Mouse (Mus musculus) frontal cortex, adult (tissue): ENCODE results near the gene Arih2.
"Not testable (repeated sequence)": the region's sequence is repeated elsewhere in the genome, so short reads cannot be mapped to it uniquely, and the experiment has no call there.

Experiments
- ATAC-seq: cut with Nextera tagmentation; 2 replicates; pipeline ENCODE4 v1.9.2; 2017; ENCODE audit warnings: mild to moderate bottlenecking, moderate library complexity, mixed read lengths; ENCODE audit not compliant: low TSS enrichment

The Arih2 gene

GRCm38 (mm10) chr9:108649561-108650440 lies 615 bp upstream of the Arih2 start:
- peak; percentile 31; the same call in 1 of the 2 replicates for ATAC-seq

GRCm38 (mm10) chr9:108648166-108648565 lies 1.0 kb downstream of the Arih2 start:
- ATAC-seq, result no peak

GRCm38 (mm10) chr9:108639825-108640224 lies 9.4 kb downstream of the Arih2 start:
- no peak for ATAC-seq

DNA sequence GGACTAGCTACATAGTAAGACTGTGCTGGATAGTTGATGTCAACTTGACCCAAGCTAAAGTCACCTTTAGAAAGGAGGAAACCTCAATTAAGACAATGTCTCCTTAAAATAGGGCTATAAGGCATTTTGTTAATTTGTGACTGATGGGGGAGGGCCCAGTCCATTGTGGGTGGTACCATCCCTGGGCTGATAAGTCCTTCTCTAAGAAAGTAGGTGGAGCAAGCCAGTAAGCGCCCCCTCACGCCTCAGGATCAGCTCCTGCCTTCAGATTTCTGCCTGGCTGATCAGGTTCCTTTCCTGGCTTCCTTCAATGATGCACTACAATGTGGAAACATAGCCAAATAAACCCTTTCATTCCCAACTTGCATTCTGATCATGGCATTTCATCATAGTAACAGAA lies 13.8 kb downstream of the Arih2 start:
- ATAC-seq, result no peak

- ATAC-seq, result no peak
These were observed 15.3 kb downstream of the Arih2 start for GRCm38 (mm10) chr9:108633846-108634245.

DNA sequence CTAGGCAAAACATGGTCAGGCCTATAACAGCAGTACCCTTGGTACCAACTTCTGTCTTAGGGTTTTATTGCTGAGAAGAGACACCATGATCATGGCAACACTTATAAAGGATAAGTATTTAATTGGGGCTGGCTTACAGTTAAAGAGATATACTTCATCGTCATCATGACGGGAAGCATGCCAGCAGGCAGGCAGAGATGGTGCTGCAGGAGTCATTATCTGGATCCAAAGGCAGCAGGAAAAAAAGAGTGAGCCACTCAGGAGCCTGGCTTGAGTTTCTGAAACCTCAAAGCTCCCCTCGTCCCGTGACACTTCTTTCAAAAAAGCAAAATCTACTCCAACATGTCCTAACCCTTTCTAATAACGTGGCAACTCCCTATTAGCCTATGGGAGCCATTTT lies 16.8 kb downstream of the Arih2 start:
- no peak for ATAC-seq

DNA sequence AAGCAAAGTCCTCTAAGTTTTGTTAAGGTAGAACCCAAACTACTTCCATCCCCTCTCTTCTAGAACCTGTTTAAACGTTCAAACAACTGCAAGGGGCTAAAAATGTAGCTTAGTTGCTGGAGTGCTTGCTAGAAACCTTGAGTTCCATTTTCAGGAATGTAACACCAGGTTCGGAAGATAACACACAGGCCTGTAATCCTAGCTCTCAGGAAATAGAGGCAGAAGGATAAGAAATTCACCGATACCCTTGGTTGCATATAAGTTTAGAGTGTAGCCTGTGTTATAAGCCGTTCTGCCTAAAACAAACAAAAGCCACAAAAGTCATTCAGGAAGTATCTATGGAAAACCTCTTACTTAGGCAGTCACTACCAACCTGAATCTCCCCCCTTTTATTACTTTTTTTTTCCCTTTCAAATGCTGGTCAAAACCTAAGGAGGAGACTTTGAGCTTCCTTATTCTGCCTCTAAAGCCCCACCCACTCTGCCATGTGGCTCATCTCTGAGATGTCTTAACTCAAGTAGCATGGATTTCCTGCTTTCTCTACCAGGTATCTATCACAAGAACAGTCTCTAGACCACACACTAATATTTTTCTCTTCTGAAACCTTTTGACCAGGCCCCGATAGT lies 17.4 kb downstream of the Arih2 start:
- ATAC-seq, result no peak

DNA sequence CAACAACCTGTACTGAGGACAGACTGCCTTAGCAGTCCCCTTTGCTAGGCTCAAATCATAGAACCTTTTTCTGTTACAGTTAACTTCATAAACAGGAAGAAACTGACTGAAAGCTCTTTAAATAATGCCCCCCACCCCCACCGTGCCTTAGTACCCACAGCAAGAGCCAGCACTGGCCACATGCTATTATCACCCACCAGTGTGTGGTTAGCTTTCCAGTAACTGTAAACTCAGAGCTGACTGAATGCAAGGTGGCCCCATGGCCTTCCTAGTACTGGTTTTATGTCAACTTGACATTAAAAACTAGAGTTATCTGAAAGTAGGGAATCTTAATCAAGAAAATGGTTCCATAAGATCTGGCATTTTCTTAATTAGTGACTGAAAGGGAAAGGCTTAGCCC lies 18.5 kb downstream of the Arih2 start:
- no peak for ATAC-seq

- no peak for ATAC-seq
These were observed 21.0 kb downstream of the Arih2 start for GRCm38 (mm10) chr9:108628141-108628540.

DNA sequence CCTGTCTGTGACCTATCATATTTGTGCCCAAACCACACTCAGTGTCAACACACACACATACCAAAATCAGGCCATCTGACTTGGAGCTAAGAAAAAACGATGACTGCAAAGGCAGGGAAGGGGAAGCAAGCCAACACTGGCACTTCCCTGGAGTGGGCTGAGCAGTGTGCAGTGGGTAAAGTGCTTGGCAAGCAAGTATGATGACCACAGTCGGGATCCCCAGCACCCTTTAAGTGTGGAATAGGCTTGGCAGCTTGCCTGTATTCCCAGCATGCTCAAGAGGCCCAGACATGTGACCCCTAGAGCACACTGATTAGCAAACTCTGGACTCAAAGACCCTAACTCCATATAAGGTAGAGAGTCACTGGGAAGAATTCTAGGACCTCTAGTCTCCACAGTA lies 22.7 kb downstream of the Arih2 start:
- no peak for ATAC-seq

- no peak for ATAC-seq
These were observed 31.9 kb downstream of the Arih2 start for GRCm38 (mm10) chr9:108617301-108617700.

- ATAC-seq, result peak; percentile 55; the same call in 1 of the 2 replicates
These were observed 37.7 kb downstream of the Arih2 start for GRCm38 (mm10) chr9:108611488-108611887.

DNA sequence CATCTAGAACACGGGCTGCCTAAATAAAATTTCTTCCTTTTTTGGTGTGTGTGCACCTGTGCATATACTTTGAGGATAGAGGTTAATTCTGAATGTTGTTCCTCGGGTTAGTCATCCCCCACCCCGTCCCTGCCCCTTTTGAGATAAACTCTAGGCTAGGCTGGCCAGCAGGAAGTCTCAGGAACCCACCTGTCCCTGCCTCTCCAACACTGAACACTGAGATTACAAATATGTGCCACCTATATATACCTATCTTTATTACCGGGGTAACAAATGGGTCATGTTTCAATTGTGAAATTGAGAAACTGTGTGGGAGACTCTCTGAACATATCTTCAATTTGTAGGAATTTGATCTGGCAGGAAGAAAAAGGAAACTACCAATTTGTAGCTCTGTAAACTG lies 40.3 kb downstream of the Arih2 start:
- no peak for ATAC-seq

DNA sequence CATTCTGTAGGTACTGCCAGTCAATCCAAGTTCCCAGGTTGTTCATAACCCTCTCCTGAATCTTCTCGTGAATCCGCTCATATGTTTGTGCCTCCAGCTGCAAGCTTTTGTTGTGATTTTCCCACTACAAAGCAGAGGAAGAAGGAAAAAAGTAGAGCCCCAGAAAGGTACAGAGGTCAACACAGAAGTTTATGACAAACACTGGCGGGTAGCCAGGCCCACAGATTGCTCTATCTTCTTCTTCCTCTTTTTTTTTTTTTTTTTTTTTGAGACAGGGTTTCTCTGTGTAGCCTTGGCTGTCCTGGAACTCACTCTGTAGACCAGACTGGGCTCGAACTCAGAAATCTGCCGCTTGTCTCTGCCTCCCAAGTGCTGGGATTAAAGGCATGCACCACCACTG lies 41.3 kb downstream of the Arih2 start:
- ATAC-seq, result not testable (repeated sequence)

GRCm38 (mm10) chr9:108601986-108602385 lies 47.2 kb downstream of the Arih2 start:
- ATAC-seq, result no peak

GRCm38 (mm10) chr9:108600011-108600410 lies 49.2 kb downstream of the Arih2 start:
- ATAC-seq, result no peak

DNA sequence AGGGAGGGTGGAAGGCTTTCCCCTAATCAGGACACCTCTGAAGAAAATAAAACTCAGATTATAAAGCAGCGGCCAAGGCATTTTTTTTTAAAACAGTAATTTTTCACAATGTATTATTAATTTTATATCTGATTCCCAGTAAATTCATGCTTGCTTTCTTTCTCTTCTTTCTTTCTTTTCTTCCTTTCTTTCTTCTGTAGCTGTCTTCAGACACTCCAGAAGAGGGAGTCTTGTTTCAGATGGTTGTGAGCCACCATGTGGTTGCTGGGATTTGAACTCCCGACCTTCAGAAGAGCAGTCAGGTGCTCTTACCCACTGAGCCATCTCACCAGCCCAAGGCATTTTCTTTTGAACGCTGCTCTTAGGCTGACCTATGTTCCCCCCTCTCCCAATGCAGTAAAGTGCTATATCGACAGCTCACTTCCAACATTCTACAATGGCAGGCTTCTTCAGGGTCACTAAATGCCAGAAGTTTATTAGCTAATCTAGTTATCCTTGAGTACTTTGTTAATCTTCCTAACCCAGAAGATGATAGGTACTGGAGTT lies 50.1 kb downstream of the Arih2 start:
- ATAC-seq, result no peak

DNA sequence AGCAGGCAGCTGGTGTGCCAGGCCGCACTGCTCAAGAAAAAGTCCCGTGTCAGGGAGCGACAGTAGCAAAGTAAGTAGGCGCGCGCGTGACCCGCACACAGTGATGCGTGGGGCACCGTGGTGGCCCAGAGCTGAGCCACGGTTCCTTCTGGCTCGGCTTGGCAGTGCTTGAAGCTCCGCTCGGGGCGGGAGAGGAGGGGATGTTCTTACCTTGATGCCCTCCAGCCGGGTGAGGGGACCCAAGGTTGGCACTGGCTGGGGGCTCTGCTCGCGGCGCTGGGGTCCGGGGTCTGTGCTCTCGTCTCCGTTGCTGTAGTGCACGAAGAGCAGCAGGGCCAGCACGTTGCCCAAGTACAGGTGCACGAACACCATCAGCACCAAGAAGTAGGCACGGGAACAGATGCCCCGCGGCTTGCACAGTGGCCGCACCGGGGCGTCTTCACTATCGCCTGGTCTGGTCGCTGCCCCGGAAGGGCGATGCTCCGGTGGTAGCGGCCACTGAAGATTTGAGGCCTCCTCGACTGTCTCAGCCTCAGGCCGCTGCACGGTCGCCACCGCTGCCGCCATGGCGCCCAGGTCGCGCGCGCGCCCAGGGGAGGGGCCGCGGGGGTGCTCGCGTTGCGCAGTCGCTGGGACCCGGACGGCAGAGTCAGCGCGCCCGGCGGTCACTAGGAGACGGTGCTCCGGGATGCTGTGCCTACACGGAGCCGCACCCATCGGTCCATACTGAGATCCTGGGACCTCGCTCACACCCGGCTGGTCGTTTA lies 52.0 kb downstream of the Arih2 start, which contains the start of gene P4htm:
P4htm (minus strand) TSS at position 670 of the 767 bp plus-strand sequence.
- ATAC-seq, result peak; percentile 91

DNA sequence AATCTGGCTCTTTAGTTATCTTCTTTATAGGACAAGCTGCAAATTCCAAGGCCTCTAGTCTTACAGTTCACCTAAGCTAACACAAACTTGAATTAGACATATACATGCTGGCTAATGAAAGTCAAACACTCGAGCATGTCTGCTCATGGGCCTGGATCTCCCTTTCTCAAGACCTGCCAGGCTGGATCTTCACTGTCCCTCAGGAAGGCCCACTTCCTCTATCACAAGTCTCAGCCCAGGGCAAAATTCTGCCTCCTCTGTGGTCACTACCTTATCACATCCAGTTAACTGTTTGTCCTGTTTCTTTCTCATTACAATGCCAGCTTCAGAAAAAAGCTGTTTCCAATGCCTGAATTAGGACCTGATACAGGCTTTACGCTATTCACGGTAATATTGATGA lies 54.8 kb downstream of the Arih2 start:
- ATAC-seq, result no peak

GRCm38 (mm10) chr9:108591462-108591861 lies 57.7 kb downstream of the Arih2 start:
- ATAC-seq, result no peak

- ATAC-seq, result no peak
These were observed 60.0 kb downstream of the Arih2 start for GRCm38 (mm10) chr9:108589229-108589628.

DNA sequence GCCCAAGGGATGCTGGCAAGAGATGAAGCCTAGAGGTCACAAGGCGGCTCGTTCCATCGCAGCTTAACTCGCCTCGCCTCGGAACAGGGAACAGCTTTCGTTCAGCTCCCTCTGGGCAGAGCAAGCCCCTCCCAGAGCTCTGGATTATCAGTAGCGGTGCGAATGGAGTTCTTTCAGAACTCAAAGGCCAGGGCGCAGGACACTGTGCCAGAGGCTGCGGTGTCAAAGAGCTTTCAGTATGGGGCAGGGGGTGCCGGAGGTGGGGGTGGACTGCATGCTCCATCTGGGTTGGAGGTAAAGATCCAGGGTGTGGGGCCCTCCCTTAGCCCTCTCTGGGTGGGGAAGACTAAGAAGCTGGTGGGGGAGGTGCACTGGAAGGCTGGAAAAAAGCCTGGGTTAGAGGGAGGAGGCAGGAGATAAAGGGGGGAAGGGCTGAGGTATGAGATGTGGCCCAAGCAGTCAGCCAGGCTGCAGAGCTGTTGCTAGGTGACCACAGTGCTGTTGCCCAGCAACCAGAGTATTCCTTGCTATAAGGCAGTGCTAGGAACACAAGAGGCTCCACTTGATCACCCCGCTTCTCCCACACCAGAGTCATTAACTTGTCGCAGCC lies 61.5 kb downstream of the Arih2 start:
- ATAC-seq, result peak; percentile 95
